Mouse (Mus musculus) large intestine, adult 2 months (tissue): ENCODE measurements around the gene Gatb. TPM values are rescaled to one million over a fixed set of nuclear protein-coding genes. Genes with fewer than 3 reads are reported as not detected.

Experiments
- DNase-seq: peaks from one replicate; pipeline ENCODE4 v3.0.0-alpha.2; 2012; ENCODE audit warnings: low read depth, low spot score
- WGBS: fragments of 180-500 bp; shearing (Covaris S2); methylation state at CpG from one replicate; pipeline ENCODE4 v1.1.7; 2018; 5-methylcytosine and 5-hydroxymethylcytosine counted together
- polyA plus RNA-seq: library from polyadenylated mRNA; depleted of rRNA; stranded (reverse); fragments of >200 nt; gene quantifications from 2 replicates; pipeline ENCODE4 v1.2.3, GENCODE M21; 2012

The Gatb gene
- polyA plus RNA-seq, 1 experiment = 6.1 TPM

GRCm38 (mm10) chr3:85590090-85590754 is 16.3 kb downstream of the Gatb start:
- no peak for DNase-seq
- WGBS = 77% methylated on average over 3 of the region's 3 CpGs

GRCm38 (mm10) chr3:85592067-85592466 is 18.1 kb downstream of the Gatb start:
- DNase-seq = no peak
- 69% methylated on average over 4 of the region's 4 CpGs for whole genome bisulfite sequencing

DNA sequence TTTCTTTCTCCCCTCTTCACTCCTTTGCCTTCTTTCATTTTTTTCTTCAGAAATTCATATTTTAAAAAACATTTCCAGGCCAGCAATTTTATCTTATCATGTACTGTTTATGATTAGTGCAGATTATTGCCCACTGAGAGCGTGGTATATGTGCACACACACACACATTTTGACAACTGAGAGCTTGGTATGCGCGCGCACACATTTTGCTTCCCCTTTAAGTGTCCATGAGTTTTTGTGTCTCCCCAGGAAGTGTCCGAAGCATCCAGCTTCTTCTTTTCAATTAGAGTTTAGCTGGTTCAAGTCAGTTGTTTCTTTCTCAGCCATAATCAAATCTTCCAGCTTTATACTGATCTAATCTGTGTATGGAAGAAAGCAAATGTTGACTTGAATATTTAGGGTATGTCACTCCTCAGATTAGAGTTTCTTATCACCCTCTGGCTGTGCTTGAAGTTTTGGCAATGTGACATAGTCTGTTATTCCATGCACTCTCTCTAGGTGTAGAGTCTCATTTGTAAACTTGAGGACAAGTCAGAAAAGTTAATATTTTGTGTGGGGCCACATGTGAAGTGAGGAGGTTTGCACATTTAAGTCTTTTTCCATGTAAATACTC is 18.8 kb downstream of the Gatb start:
- WGBS = 91% methylated on average over 5 of the region's 5 CpGs
- no peak for DNase-seq

DNA sequence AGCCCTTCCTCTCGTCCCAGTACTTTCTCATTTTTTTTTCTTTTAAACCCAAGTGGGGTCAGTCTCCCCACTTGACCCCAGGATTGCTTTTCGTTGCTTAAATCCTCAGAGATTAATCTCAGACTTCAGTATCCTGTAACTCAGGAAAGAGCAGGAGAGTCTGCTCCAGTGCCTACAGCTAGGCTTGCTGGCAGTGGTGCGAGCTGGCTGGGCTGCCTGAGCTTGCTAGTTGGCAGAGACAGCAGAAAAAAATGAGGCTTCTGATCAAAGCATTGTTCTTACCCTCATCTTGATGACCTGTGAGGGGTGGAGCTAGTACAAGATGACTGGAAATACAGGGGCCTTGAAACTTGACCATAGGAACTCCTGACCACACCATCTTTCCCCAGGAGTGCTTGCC is 20.5 kb downstream of the Gatb start:
- 74% methylated on average over 3 of the region's 3 CpGs for WGBS
- DNase-seq = no peak

GRCm38 (mm10) chr3:85599526-85599925 is 25.6 kb downstream of the Gatb start:
- DNase-seq = no peak
- 75% methylated on average over 3 of the region's 3 CpGs for WGBS

GRCm38 (mm10) chr3:85601841-85602305 is 28.0 kb downstream of the Gatb start:
- WGBS = 56% methylated on average over 3 of the region's 3 CpGs
- DNase-seq = no peak

DNA sequence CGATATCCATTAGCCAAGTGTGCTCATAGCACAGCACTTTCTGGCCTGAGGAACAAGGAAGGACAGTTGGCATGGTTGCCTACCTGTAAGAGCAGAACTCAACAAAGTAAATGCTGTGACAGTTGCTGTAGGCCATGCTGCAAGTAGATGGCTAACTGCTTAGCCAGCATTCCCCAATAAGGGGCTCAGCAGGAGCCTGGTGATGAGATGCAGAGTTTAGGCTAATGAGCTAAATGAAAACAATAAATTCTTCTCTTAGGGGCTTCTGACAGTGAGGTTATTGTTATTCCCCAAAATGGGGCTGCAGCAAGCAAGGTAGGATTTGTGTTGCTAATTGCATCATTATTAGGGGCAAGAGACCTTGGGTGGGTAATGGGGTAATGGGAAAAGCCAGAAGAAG is 29.9 kb downstream of the Gatb start:
- WGBS = 97% methylated on average over 1 of the region's 1 CpGs
- DNase-seq = no peak

- WGBS = 92% methylated on average over 3 of the region's 3 CpGs
- no peak for DNase-seq
These were observed 33.0 kb downstream of the Gatb start for GRCm38 (mm10) chr3:85606912-85607311.

GRCm38 (mm10) chr3:85607753-85608152 is 33.8 kb downstream of the Gatb start:
- DNase-seq = no peak
- 93% methylated on average over 2 of the region's 2 CpGs for WGBS

DNA sequence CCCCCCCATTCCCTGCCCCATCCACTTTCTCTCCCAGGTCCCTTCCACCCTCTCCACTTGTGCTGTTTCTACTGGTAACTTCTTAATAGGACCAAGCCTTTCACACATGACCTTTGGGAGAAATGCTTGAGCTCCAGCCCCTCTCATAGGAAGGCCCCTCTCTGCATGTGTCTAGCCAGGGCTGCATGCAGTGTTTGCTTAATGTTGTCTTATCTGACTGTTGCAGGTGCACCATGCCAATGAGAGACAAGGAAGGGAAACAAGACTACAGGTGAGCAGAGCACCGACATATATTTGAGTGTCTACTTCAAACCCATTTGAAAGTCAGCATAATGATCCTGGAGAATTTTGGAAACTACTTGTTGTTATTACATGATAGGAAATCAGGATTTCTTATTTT is 42.5 kb downstream of the Gatb start:
- DNase-seq = no peak
- WGBS = 96% methylated on average over 1 of the region's 1 CpGs

DNA sequence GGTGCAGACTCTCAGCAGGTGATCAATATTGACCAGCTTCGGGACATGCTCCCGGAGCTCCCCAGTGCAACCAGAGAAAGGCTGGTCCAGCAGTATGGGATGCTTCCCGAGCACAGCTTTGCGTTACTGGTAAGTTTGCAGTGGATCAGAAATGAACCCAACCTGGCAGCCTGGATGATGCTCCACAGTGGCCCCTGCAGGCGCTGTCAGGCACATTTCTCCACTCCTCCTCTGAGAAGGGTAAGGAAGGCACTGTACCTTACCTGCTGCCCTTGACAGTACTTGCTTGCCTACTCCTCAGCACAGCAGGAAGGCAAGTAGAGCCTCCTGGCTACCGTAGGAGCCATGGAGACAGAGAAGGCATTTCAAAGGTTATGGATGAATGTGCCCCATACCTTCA is 45.0 kb downstream of the Gatb start:
- no peak for DNase-seq
- 88% methylated on average over 6 of the region's 6 CpGs for WGBS

DNA sequence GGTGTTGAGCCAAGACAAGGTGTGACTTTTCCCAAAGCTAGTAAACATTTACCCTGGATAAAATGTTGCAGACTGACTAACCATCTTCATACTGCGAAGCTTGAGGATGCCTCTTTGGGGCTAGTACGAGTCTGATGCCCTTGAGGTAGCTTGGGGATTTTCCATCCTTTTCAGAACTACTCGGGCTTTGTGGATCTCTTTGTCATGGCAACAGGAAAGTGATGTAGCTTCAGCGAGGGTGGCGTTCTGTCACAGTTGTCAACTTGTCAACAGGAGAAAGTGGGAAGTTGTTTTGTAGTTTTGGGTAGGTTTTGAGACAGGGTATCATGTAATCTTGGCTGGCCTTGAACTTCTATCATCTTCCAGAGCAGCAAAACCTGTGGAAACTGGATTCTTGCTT is 45.4 kb downstream of the Gatb start:
- WGBS = 95% methylated on average over 5 of the region's 5 CpGs
- no peak for DNase-seq

GRCm38 (mm10) chr3:85619751-85620150 is 45.8 kb downstream of the Gatb start:
- 100% methylated on average over 1 of the region's 1 CpGs for WGBS

DNA sequence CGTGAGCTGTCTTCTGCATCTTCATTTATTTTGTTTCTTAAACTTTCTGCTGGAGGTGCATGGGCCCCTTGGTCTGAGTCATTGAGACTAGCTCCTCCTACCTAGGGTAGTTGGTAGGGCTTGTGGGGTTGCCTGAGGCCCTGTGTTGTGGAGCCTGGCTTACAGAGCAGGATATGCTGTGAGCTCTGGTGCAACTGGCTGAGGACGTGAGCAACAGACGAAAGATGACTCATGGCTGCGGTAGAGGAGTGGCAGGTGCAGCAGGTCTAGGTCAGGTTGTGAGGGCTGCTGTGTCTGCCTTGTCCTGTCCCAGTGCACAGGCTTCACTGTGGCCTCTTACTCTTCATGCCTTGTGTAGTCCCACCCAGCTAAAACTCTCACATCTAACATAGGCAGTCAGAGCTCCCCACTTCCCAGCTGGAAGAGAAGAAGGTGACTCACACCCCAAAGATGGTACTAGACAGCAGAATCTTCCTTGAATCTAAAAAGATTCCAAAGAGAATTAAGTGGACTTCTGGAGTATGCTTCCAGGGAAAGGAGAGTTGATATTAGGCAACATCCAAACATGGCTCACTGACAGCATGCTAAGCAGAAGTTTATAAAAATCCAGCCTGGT is 56.1 kb downstream of the Gatb start:
- no peak for DNase-seq
- 84% methylated on average over 4 of the region's 4 CpGs for WGBS

More at GRCm38 (mm10) chr3:85619751-85620150, 45.8 kb downstream of the Gatb start:
- no peak for DNase-seq

GRCm38 (mm10) chr3:85633733-85634132 is 59.8 kb downstream of the Gatb start:
- no peak for DNase-seq
- WGBS = 84% methylated on average over 2 of the region's 2 CpGs

DNA sequence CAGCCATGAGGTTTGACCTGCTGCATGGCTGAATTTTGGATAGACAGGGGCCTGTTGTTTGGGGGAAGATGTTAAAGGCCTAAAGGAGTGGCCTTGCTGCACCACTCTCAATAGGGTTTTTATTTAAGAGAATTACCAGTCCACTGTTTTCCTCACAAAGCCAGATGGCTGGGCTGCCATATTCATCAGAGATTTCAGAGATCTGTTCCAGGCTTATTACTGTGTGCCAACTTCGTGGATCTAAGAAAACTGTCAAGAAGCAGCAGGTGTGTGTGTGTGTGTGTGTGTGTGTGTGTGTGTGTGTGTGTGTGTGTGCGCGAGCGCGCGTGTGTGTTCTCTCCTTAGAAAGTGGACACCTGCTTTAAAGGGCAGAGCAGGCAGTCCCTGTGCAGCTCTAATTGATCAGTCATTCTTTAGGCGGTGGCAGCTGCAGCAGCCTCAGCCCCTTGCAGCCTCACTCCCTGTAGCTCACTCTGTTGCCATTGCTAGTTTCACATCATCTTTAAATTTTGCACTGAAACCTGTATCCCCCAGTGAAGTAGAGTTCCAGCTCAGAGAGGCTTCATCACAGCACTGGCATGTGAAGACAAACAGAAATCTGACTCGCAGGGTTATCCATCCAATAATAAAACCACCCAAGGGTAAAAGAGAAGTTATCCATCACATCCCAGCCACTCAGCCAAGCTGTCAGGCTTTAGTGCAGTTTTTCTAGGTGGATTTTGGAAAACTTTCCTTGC is 60.6 kb downstream of the Gatb start:
- DNase-seq = no peak
- 75% methylated on average over 6 of the region's 8 CpGs for WGBS

- DNase-seq = no peak
- WGBS = 31% methylated on average over 2 of the region's 2 CpGs
These were observed 61.2 kb downstream of the Gatb start for GRCm38 (mm10) chr3:85635126-85635419.

DNA sequence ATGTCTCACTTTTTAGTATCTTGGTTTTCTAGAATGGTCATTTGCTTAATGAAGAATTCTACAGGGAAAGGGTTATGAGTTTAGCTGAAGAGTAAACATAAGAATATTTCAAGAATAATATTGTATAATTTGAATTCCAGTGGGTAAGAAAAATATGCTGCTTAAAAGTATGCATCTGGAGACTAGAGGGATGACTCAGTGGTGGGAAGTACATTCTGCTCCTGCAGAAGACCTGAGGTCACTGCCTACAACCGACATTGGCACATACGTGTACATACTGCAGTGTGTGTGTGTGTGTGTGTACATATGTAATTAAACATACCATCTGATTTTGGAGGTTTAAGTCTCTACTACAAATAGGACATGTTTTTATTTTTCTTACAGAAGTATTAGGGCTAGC is 61.7 kb downstream of the Gatb start:
- WGBS = 82% methylated on average over 2 of the region's 2 CpGs
- DNase-seq = no peak

DNA sequence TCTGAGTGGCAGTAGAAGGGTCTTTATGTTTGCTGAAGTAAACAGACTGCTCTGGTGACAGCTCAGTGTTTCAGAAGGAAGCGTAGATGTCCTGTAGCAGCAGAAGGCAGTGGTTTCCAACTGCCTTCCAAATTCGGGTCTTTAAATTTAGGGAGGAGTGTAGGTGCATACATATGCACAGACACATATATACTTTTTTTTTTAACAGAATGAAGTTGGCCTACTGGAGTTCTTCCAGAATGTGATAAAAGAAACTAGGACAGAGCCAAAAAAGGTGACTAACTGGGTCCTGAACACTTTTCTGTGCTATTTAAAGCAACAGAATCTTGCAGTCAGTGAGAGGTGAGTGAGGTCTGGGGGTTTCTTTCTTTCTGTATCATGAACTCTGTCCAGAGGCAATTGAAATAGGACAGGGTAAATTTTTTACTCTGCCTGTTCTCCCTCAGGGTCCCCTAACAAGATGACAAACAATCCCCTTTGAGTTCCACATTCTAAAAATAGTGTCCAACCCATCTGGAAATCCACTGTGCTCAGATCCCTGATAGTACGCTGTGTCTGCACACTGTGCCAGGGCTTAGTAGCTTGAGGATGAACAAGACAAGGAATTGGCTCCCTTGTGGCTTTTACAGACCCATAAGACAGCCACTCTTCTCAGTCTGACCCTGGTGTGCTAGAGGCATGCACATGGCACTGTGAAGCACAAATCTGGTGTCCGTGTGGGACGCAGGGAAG is 63.0 kb downstream of the Gatb start:
- no peak for DNase-seq
- WGBS = 92% methylated on average over 5 of the region's 5 CpGs

DNA sequence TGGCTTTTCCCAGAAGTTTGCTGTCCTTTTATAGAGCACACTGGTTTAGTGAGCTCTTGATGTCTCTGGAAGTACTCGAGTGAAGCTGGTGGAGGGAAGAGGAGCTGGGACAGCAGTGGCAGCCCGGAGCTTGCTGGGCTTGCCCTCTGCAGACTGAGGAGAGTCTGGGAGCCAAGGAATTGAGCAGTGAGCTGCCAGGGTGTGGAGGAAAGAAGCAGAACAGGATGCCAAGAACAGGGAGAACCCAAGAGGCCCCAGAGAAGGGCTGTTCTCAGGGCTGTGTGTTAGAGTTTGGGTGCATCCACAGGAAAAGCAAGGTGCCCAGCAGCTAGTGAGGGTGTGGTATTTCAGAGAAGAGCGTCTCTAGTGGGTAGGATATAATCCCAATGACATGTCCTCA is 67.8 kb downstream of the Gatb start:
- no peak for DNase-seq
- 77% methylated on average over 3 of the region's 3 CpGs for WGBS
